Mouse (Mus musculus) fibroblast of lung, adult 2 months (primary cell): ENCODE data around the gene Lypd8.

Source experiments
- DNase-seq: peaks from one replicate; pipeline ENCODE4 v3.0.0-alpha.2; 2011; ENCODE audit warnings: low read depth

The Lypd8 gene

GRCm38 (mm10) chr11:58399985-58400645 lies 21.3 kb downstream of the Lypd8 start:
- DNase-seq: no peak

- DNase-seq: no peak
Measured at GRCm38 (mm10) chr11:58400655-58401054, 21.8 kb downstream of the Lypd8 start.

GRCm38 (mm10) chr11:58408066-58408465 lies 29.2 kb downstream of the Lypd8 start:
- DNase-seq: no peak

- no peak for DNase-seq
Measured at GRCm38 (mm10) chr11:58418336-58418735, 39.5 kb downstream of the Lypd8 start.

GRCm38 (mm10) chr11:58420815-58421214 lies 42.0 kb downstream of the Lypd8 start, which contains the start of gene 1810065E05Rik:
Gene 1810065E05Rik (plus strand): TSS chr11:58421111.
- DNase-seq: no peak

- DNase-seq: no peak
Measured at GRCm38 (mm10) chr11:58432259-58432658, 53.4 kb downstream of the Lypd8 start, which contains the start of gene Gm12253. Gene Gm12253 (plus strand): TSS chr11:58432559.

- DNase-seq: no peak
Measured at GRCm38 (mm10) chr11:58437866-58438265, 59.0 kb downstream of the Lypd8 start.
